Mouse (Mus musculus) hindbrain, postnatal 0 days (tissue): Measurements from ENCODE around the gene Entpd7. TPM values are rescaled to one million over a fixed set of nuclear protein-coding genes. Genes with fewer than 3 reads are reported as not detected.
A peak's percentile ranks its signal among the peaks of the same experiment; 100 is the strongest.

ENCODE experiments used
- ATAC-seq: fragments of 200-750 bp; cut with Nextera tagmentation; 2 replicates; pipeline ENCODE4 v1.8.0; 2017; ENCODE audit warnings: mild to moderate bottlenecking, moderate TSS enrichment, moderate library complexity
- DNase-seq: peaks from one replicate; pipeline ENCODE4 v3.0.0-alpha.2; 2015; ENCODE audit warnings: low spot score
- H3K27ac ChIP-seq: fragments of 300-500 bp; sonication (generic); 2 replicates; pipeline ENCODE4 v1.5.1; 2014; ENCODE audit warnings: mild to moderate bottlenecking
- H3K27me3 ChIP-seq: fragments of 300-500 bp; sonication (generic); 2 replicates; pipeline ENCODE4 v1.6.1; 2014; ENCODE audit warnings: low read length, mixed read lengths; ENCODE audit not compliant: insufficient read depth
- H3K36me3 ChIP-seq: fragments of 300-500 bp; sonication (generic); 2 replicates; pipeline ENCODE4 v1.6.1; 2014; ENCODE audit warnings: low read length, mixed read lengths; ENCODE audit not compliant: insufficient read depth
- H3K4me1 ChIP-seq: fragments of 300-500 bp; sonication (generic); 2 replicates; pipeline ENCODE4 v1.6.1; 2014; ENCODE audit warnings: antibody characterized with exemption, low read length, mixed read lengths; ENCODE audit not compliant: insufficient read depth
- H3K4me2 ChIP-seq: fragments of 300-500 bp; sonication (generic); 2 replicates; pipeline ENCODE4 v1.6.1; 2014; ENCODE audit warnings: low read depth, mild to moderate bottlenecking, low read length, moderate library complexity, mixed read lengths
- H3K4me3 ChIP-seq: fragments of 300-500 bp; sonication (generic); 2 replicates; pipeline ENCODE4 v1.5.1; 2014; ENCODE audit warnings: low read length
- H3K9ac ChIP-seq: fragments of 300-500 bp; sonication (generic); replicated peaks from 2 replicates; pipeline ENCODE4 v1.6.1; 2014; ENCODE audit warnings: mild to moderate bottlenecking, low read length, moderate library complexity, mixed read lengths
- H3K9me3 ChIP-seq: fragments of 300-500 bp; sonication (generic); 2 replicates; pipeline ENCODE4 v1.6.1; 2016; ENCODE audit warnings: low read length, mixed read lengths
- CTCF ChIP-seq: IDR thresholded peaks from 2 replicates; pipeline ENCODE4 v1.5.1; 2016; ENCODE audit warnings: antibody characterized with exemption, control low read depth, low read depth
- WGBS: fragments of 180-500 bp; shearing (Covaris S2); extraction: QIAGEN DNeasy Blood & Tissue Kit; methylation state at CpG from one replicate; pipeline ENCODE4 v1.1.7; 2014; 5-methylcytosine and 5-hydroxymethylcytosine counted together
- polyA plus RNA-seq: library from polyadenylated mRNA; unstranded; fragments of >200 nt; fragmentation: Nextera tagmentation; extraction: Ambion mirVana; gene quantifications from 2 replicates; pipeline ENCODE4 v1.2.1, GENCODE M21; 2015
- total RNA-seq: library from RNA; depleted of rRNA; stranded (reverse); fragments of >200 nt; gene quantifications from 2 replicates; pipeline ENCODE4 v1.2.3, GENCODE M21; 2014

Gene Entpd7
- total and polyA plus RNA-seq, 2 experiments from 2014 or later: 7.9 to 8.7 TPM

DNA sequence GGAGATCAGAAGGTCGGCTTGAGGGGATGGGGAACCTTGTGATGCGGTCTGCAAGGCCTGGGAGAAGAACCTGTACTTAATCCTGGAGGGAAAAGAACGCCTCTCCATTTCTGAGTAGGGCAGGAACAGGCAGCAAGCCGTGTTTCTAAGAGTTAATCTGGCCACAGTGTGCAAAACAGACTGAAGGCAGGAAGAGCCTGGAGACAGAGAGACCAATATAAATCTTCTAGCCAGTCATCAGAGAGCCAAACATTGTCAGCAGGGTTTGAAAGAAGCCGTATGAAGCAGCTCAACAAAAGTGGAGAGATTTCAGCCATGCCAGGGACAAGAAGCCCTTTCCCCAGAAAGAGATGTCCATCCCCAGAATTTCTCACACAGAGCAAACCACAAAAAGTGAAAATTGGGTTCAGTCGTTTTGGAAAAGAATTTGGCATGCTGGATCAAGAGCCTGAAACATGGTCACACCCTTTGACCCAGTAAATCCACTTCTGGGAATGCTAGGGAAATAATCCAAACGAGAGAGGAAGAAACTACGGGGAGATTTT is 38.2 kb upstream of the Entpd7 start:
- H3K27ac ChIP-seq: no peak overlapping the region
- H3K9me3 ChIP-seq: no peaks in the 10 kb centered on the region
- H3K4me1 ChIP-seq: no peaks in the 10 kb centered on the region
- 68% methylated on average over 8 of the region's 8 CpGs for WGBS
- H3K27me3 ChIP-seq: no peaks in the 10 kb centered on the region
- DNase-seq: no peak
- H3K9ac ChIP-seq: no peak overlapping the region
- TF ChIP-seq CTCF: no peak
- H3K4me2 ChIP-seq: no peak overlapping the region
- ATAC-seq: no peak
- no peak overlapping the region for H3K4me3 ChIP-seq
- no peaks in the 10 kb centered on the region for H3K36me3 ChIP-seq

DNA sequence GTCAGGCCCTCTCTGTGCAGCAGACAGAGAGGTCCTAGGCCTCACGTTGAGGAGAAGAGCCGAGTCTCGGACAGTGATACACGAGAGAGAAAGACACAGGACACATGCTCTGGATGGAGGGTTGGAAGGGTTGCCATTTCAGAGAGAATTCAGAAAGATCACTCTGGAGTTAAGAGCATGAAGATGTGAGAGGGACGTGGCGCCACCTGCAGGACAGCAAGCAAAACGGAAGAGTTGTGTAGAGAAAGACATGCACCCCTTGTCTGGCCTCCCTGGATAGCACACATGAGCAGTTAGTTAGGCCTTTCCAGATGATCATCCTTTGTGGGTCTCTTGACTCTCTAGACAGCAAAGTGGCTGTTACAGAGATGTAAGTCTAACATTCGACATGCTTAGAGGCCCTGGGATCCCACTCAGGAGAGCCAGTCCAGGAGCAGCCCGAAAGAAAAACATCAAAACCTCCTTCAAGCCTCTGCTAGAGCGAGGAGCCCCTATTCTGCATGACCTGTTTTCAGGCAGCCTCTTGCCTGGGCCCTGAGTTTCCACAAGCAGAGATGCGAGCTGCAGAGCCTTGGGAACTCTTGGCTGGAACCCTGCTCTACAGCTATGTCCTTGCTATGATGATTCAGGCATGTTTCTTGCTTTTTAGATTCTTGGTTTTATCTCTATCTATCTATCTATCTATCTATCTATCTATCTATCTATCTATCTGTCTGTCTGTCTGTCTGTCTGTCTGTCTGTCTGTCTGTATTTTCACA is 33.6 kb upstream of the Entpd7 start:
- ATAC-seq (peak; percentile 67; the same call in 1 of the 2 replicates), DNase-seq (peak; percentile 84)
- WGBS: 37% methylated on average over 11 of the region's 11 CpGs
- Histone ChIP-seq H3K9ac (no peak overlapping the region), H3K36me3 (no peaks in the 10 kb centered on the region), H3K9me3 (no peaks in the 10 kb centered on the region), H3K27me3 (no peaks in the 10 kb centered on the region), H3K4me3 (no peak overlapping the region), H3K4me2 (no peak overlapping the region), H3K4me1 (no peaks in the 10 kb centered on the region), H3K27ac (no peak overlapping the region)
- TF ChIP-seq CTCF: peak; percentile 91

DNA sequence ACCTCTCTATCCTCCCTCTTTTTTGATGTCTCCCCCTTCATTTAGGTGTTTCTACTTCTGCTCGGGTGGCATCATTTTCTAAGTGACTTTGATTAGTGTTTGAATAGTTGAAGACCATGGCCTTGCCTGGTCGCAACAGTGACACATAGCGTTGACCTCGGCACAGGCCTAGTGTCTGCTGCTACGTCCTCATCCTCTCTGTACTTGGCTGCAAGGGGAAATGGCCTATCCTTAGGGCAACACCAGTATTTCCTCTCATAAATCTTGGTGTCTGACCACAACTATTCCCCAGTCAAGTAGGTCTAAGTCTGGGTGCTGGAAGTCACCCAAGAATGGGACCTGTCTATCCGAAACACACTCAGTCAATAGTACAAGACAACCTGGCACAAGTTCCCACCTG is 29.8 kb upstream of the Entpd7 start:
- Histone ChIP-seq H3K9me3 (no peaks in the 10 kb centered on the region), H3K4me3 (no peak overlapping the region), H3K4me1 (no peaks in the 10 kb centered on the region), H3K9ac (no peak overlapping the region), H3K36me3 (peaks cover 11% of the 10 kb centered on the region; the same call in 1 of the 2 replicates), H3K4me2 (no peak overlapping the region), H3K27ac (no peak overlapping the region), H3K27me3 (no peaks in the 10 kb centered on the region)
- 88% methylated on average over 6 of the region's 6 CpGs for WGBS
- ATAC-seq: no peak
- no peak for DNase-seq
- no peak for TF ChIP-seq CTCF

- no peak for TF ChIP-seq CTCF
- Histone ChIP-seq H3K36me3 (peaks cover 11% of the 10 kb centered on the region; the same call in 1 of the 2 replicates), H3K9me3 (no peaks in the 10 kb centered on the region), H3K4me3 (no peak overlapping the region), H3K9ac (no peak overlapping the region), H3K27me3 (no peaks in the 10 kb centered on the region), H3K27ac (no peak overlapping the region), H3K4me1 (no peaks in the 10 kb centered on the region), H3K4me2 (no peak overlapping the region)
- DNase-seq: no peak
- ATAC-seq: no peak
- 87% methylated on average over 9 of the region's 9 CpGs for WGBS
Measured at GRCm38 (mm10) chr19:43660774-43661173, 28.7 kb upstream of the Entpd7 start.

DNA sequence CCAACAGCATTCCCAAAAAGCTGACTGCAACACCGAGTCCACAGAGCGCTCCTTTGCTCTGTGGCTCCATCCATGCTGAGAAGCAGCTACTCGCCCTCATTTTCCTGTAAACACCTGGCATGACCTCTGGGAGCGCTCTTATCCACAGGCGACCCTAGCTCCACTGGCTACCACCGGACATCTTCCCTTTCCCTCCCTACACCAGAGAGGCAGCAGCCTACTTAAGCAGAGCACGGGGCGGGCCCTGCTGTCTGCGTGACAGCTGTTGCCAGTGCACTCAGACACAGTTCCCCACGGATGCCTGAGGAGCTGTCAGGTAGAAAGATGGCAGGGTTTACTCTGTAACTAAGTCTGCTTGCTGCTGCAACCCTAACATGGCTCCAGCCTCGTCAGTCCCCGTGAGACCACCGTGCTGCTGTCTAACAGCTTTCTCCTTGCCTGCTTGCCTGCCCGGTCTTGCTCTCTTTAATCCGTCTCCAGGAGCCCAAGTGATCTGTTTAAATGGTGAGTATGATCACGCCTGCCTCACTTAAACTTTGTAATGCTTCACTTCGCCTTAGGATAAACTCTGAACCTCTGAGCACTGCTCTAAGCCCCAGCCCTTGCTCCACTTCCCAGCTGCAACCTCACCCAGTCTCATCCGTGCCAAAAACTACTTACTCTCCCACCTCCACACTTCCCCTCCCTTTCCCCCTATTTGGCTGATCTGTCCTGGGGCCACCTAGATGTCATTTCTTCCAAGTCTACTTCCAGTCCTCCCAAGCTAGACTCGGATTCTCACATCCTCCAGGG is 27.1 kb upstream of the Entpd7 start:
- Histone ChIP-seq H3K4me2 (no peak overlapping the region), H3K4me1 (no peaks in the 10 kb centered on the region), H3K27ac (no peak overlapping the region), H3K9me3 (no peaks in the 10 kb centered on the region), H3K9ac (no peak overlapping the region), H3K36me3 (peaks cover 11% of the 10 kb centered on the region; the same call in 1 of the 2 replicates), H3K27me3 (no peaks in the 10 kb centered on the region), H3K4me3 (no peak overlapping the region)
- DNase-seq (peak; percentile 66), ATAC-seq (peak; percentile 66)
- 34% methylated on average over 19 of the region's 19 CpGs for WGBS
- peak; percentile 64 for TF ChIP-seq CTCF

- no peak for TF ChIP-seq CTCF
- Histone ChIP-seq H3K36me3 (peaks cover 11% of the 10 kb centered on the region; the same call in 1 of the 2 replicates), H3K9me3 (no peaks in the 10 kb centered on the region), H3K27me3 (no peaks in the 10 kb centered on the region), H3K4me3 (no peak overlapping the region), H3K4me1 (no peaks in the 10 kb centered on the region), H3K9ac (no peak overlapping the region), H3K27ac (no peak overlapping the region), H3K4me2 (no peak overlapping the region)
- no peak for ATAC-seq
- no peak for DNase-seq
- 72% methylated on average over 8 of the region's 8 CpGs for WGBS
Measured at GRCm38 (mm10) chr19:43663471-43663870, 26.0 kb upstream of the Entpd7 start.
